Comparison of ENCODE assay signal across 10 mouse cellular contexts in genomic region chr1:31019283-31019682, GRCm38 (mm10). TPM values are rescaled to one million over a fixed set of nuclear protein-coding genes. Genes with fewer than 3 reads are reported as not detected.
DNase-seq lines count a peak whose midpoint lies in the region; ATAC-seq and TF ChIP-seq lines count a peak whose summit lies in the region.
"Had no signal": no experiment of that assay in that cellular context is flagged by ENCODE, and none has a peak within 500 bp of the region (broad histone marks: within the 10 kb centered on the region; RNA-seq: fewer than 3 reads in every experiment).

No protein-coding gene starts in this region.

- H3K36me3 ChIP-seq in heart, embryonic 11.5 days (ENCODE audit: control insufficient read depth, insufficient read depth, low read length): no peaks in the 10 kb centered on the region
- H3K36me3 ChIP-seq in intestine, postnatal 0 days (ENCODE audit: control insufficient read depth, insufficient read depth): no peaks in the 10 kb centered on the region

- TF ChIP-seq CTCF in intestine, postnatal 0 days (IDR thresholded peaks at IDR 0.05; ENCODE audit: low read depth): no peak

- H3K9me3 ChIP-seq in heart, embryonic 11.5 days (replicated peaks; ENCODE audit: control insufficient read depth, low read length): no peaks in the 10 kb centered on the region
- no peaks in the 10 kb centered on the region for H3K9me3 ChIP-seq in intestine, postnatal 0 days (ENCODE audit: control insufficient read depth)

- WGBS in heart, embryonic 11.5 days (ENCODE audit: insufficient replicate concordance): 71% methylated on average over 6 of the region's 6 CpGs
- WGBS in intestine, postnatal 0 days: 44% methylated on average over 6 of the region's 6 CpGs

- no peak overlapping the region for H3K9ac ChIP-seq in heart, embryonic 11.5 days (ENCODE audit: low read depth, low read length)
- H3K9ac ChIP-seq in intestine, postnatal 0 days (ENCODE audit: low read depth, low read length): no peak overlapping the region

- peak; percentile 86 to 89 for DNase-seq in heart, adult 18-20 months
- DNase-seq in 3T3-L1 (ENCODE audit: low read depth, low spot score): peak; percentile 97
- peak; percentile 93 for DNase-seq in fibroblast of lung, adult 2 months (ENCODE audit: low read depth)
- no peak for DNase-seq in cerebellum, adult 18-20 months
- DNase-seq in thymus, adult 18-20 months: no peak
- DNase-seq in cerebellum, adult 11-12 months: no peak
- DNase-seq: layer of hippocampus, postnatal 36 days had no signal

- H3K27me3 ChIP-seq in heart, embryonic 11.5 days (ENCODE audit: control insufficient read depth, insufficient read depth, low read length): no peaks in the 10 kb centered on the region
- no peaks in the 10 kb centered on the region for H3K27me3 ChIP-seq in intestine, postnatal 0 days (replicated peaks; ENCODE audit: control insufficient read depth, insufficient read depth, low read length)

- H3K27ac ChIP-seq in heart, embryonic 11.5 days (ENCODE audit: low read depth, low read length): no peak overlapping the region
- no peak overlapping the region for H3K27ac ChIP-seq in intestine, postnatal 0 days (ENCODE audit: low read depth, low read length)
- H3K27ac ChIP-seq: macrophage had no signal

- H3K4me2 ChIP-seq in heart, embryonic 11.5 days: no peak overlapping the region
- H3K4me2 ChIP-seq in intestine, postnatal 0 days (replicated peaks; ENCODE audit: low read depth): no peak overlapping the region

- no peaks in the 10 kb centered on the region for H3K4me1 ChIP-seq in heart, embryonic 11.5 days (ENCODE audit: control insufficient read depth, insufficient read depth, low read length)
- H3K4me1 ChIP-seq in intestine, postnatal 0 days (replicated peaks; ENCODE audit: control insufficient read depth, insufficient read depth, low read length): no peaks in the 10 kb centered on the region; the same call in 1 of the 2 replicates

- ATAC-seq in heart, embryonic 11.5 days (replicated peaks; ENCODE audit: insufficient number of reproducible peaks, low FRiP score, low TSS enrichment): no peak
- ATAC-seq in intestine, postnatal 0 days: peak; percentile 76

- no peak overlapping the region for H3K4me3 ChIP-seq in heart, embryonic 11.5 days (ENCODE audit: low read depth, low read length)
- no peak overlapping the region for H3K4me3 ChIP-seq in intestine, postnatal 0 days (ENCODE audit: low read depth, low read length)

RNA-seq across cellular contexts. Expression of gene AC153137.1, which starts 41.5 kb away (rescaled TPM):
- total RNA-seq in heart, adult 18-20 months (2021): not detected
- polyA plus RNA-seq in heart, embryonic 11.5 days (2014; fragmentation: Nextera tagmentation; extraction: Ambion mirVana): not detected in 2 replicates
- 0.29 TPM in 1 of 2 replicates, not detected in the other for polyA plus RNA-seq in intestine, postnatal 0 days (2015; fragmentation: Nextera tagmentation; extraction: Ambion mirVana)
- total RNA-seq: layer of hippocampus, postnatal 36 days had no signal
- polyA plus RNA-seq: macrophage had no signal

Comparison
In these comparisons a context has a peak if more than half of its experiments do, and no peak if none do; other contexts are left out.
1. DNase-seq: peak in heart, adult 18-20 months (2 of 2), 3T3-L1 (single experiment) and fibroblast of lung, adult 2 months (single experiment); none in cerebellum, adult 18-20 months (0 of 2), thymus, adult 18-20 months (0 of 2) and cerebellum, adult 11-12 months (single experiment).